Mouse (Mus musculus) subcutaneous adipose tissue, adult 2 months (tissue): Measurements from ENCODE around the gene Xlr. TPM values are rescaled to one million over a fixed set of nuclear protein-coding genes. Genes with fewer than 3 reads are reported as not detected.

ENCODE experiments used
- polyA plus RNA-seq: library from polyadenylated mRNA; depleted of rRNA; stranded (reverse); fragments of >200 nt; gene quantifications from 2 replicates; pipeline ENCODE4 v1.2.3, GENCODE M21; 2012; ENCODE audit warnings: low replicate concordance; rRNA removed

The Xlr gene
- 0.12 and 0.14 TPM in 2 replicates for polyA plus RNA-seq

GRCm38 (mm10) chrX:53797519-53797918, at the start of gene Xlr:
Gene Xlr (minus strand): TSS chrX:53797706.

GRCm38 (mm10) chrX:53776276-53776675, 21.2 kb downstream of the Xlr start, which contains the start of gene Zfp36l3:
Gene Zfp36l3 (minus strand): TSS chrX:53776394.

GRCm38 (mm10) chrX:53757736-53758135, 39.8 kb downstream of the Xlr start, which contains the start of gene 1700013H16Rik:
Gene 1700013H16Rik (minus strand): TSS chrX:53757831.

Other genes with a start within 250 kb of the Xlr start
- 54.6 and 67.2 TPM in 2 replicates for gene Rtl8c, start 189.7 kb downstream of the Xlr start, polyA plus RNA-seq
- gene Gm14597, start 188.7 kb downstream of the Xlr start, polyA plus RNA-seq, result not detected in 2 replicates
- 271 and 298 TPM in 2 replicates for gene Rtl8a, start 154.0 kb downstream of the Xlr start, polyA plus RNA-seq
- 269 and 359 TPM in 2 replicates for gene Rtl8b, start 127.3 kb downstream of the Xlr start, polyA plus RNA-seq
- gene 4930502E18Rik, start 72.9 kb downstream of the Xlr start, polyA plus RNA-seq, result 0.13 TPM in 1 of 2 replicates, not detected in the other
- not detected in 2 replicates for gene 1700013H16Rik, start 39.9 kb downstream of the Xlr start, polyA plus RNA-seq
- gene Zfp36l3, start 21.3 kb downstream of the Xlr start, polyA plus RNA-seq, result 0.07 TPM in 1 of 2 replicates, not detected in the other